Mouse (Mus musculus) liver, embryonic 14.5 days (tissue): ENCODE data around the gene Bag3.

Experiments
- CTCF ChIP-seq: IDR thresholded peaks from 2 replicates; pipeline ENCODE4 v1.5.1; 2016; ENCODE audit warnings: antibody characterized with exemption, low read depth, control low read depth
- EP300 ChIP-seq: IDR thresholded peaks from 2 replicates; pipeline ENCODE4 v1.6.1; 2016; ENCODE audit warnings: antibody characterized with exemption, low read depth

DNA sequence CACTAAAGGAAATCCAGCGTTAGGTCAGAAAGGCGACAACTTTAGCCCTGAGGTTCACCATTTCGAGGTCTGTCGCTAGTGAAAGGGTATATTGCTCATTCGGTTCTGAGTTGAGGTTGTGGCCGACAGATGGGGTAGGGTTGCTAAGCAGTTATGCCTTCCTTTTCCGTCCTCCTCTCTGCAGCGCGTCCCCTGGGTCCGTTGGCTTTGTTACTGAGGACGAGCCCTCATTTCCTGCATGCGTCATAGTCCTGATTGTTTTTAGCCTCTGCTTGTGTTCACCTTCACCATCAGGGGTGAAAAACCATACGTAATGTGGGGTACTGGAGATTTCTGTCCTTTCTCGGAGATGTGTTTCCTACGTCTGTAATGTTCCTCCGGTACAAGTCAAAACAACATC, 17.3 kb downstream of the Bag3 start:
- TF ChIP-seq EP300: no peak
- no peak for TF ChIP-seq CTCF
